Mouse (Mus musculus): Measurements from ENCODE around the gene Kcna10. TPM values are rescaled to one million over a fixed set of nuclear protein-coding genes. Genes with fewer than 3 reads are reported as not detected.

Gene Kcna10
- total and polyA plus RNA-seq, 2 experiments from 2014 or later: not detected

GRCm38 (mm10) chr3:107153772-107154655, 28.8 kb upstream of the Kcna10 start:
- Histone ChIP-seq H3K27ac (ENCODE audit: low read depth) (no peak overlapping the region), H3K4me3 (ENCODE audit: low read depth, low read length) (no peak overlapping the region), H3K36me3 (replicated peaks; ENCODE audit: control insufficient read depth, insufficient read depth, low read length) (no peaks in the 10 kb centered on the region), H3K9ac (replicated peaks; ENCODE audit: low read depth, low read length) (no peak overlapping the region), H3K9me3 (replicated peaks; ENCODE audit: control insufficient read depth, low read length) (no peaks in the 10 kb centered on the region), H3K4me1 (ENCODE audit: control insufficient read depth, insufficient read depth) (no peaks in the 10 kb centered on the region), H3K4me2 (ENCODE audit: low read depth, low read length) (no peak overlapping the region), H3K27me3 (ENCODE audit: control insufficient read depth, insufficient read depth, low read length) (0 out of 2 replicates have a peak, but pooled peaks cover under 1% of the 10 kb centered on the region)
- ATAC-seq (ENCODE audit: insufficient read depth, low read depth) (no peak), DNase-seq (ENCODE audit: low spot score) (no peak)
- 68% methylated on average over 11 of the region's 11 CpGs for WGBS
- TF ChIP-seq EP300 (IDR thresholded peaks at IDR 0.05; ENCODE audit: low read depth) (no peak), CTCF (IDR thresholded peaks at IDR 0.05; ENCODE audit: low read depth) (no peak)

DNA sequence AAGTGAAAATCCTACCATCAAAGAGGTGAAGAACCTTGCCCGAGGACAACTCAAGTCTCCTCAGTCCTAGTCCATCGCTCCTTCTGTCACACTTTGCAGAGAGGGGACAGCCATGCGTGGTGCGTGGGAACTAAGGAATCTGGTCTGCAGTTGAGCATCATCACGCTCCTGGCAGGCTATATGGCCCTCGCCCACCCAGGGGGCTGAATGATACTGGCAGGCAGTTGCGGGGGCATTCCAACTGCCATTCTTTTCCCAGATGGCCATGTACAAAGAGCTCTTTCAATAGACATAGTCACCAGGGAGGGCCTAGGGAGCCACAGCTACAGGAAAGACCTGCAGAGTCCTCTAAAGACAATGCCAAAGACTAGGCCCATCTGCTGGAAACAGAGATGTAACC, 24.0 kb upstream of the Kcna10 start:
- Histone ChIP-seq H3K4me3 (ENCODE audit: low read depth, low read length) (no peak overlapping the region), H3K9me3 (replicated peaks; ENCODE audit: control insufficient read depth, low read length) (no peaks in the 10 kb centered on the region), H3K9ac (replicated peaks; ENCODE audit: low read depth, low read length) (no peak overlapping the region), H3K36me3 (replicated peaks; ENCODE audit: control insufficient read depth, insufficient read depth, low read length) (no peaks in the 10 kb centered on the region), H3K27ac (ENCODE audit: low read depth) (no peak overlapping the region), H3K4me1 (ENCODE audit: control insufficient read depth, insufficient read depth) (peaks cover 5% of the 10 kb centered on the region; the same call in 1 of the 2 replicates), H3K4me2 (ENCODE audit: low read depth, low read length) (no peak overlapping the region), H3K27me3 (ENCODE audit: control insufficient read depth, insufficient read depth, low read length) (peaks cover 14% of the 10 kb centered on the region; the same call in 1 of the 2 replicates)
- 87% methylated on average over 7 of the region's 7 CpGs for WGBS
- DNase-seq (ENCODE audit: low spot score) (no peak), ATAC-seq (ENCODE audit: insufficient read depth, low read depth) (no peak)
- TF ChIP-seq CTCF (IDR thresholded peaks at IDR 0.05; ENCODE audit: low read depth) (no peak), EP300 (IDR thresholded peaks at IDR 0.05; ENCODE audit: low read depth) (no peak)

- no peaks in the 10 kb centered on the region for H3K36me3 ChIP-seq (replicated peaks; ENCODE audit: control insufficient read depth, insufficient read depth, low read length)
- ATAC-seq (ENCODE audit: insufficient read depth, low read depth) (no peak), DNase-seq (ENCODE audit: low spot score) (no peak)
- H3K4me2 ChIP-seq (ENCODE audit: low read depth, low read length): no peak overlapping the region
- 65% methylated on average over 3 of the region's 3 CpGs for WGBS
- TF ChIP-seq CTCF (IDR thresholded peaks at IDR 0.05; ENCODE audit: low read depth) (0 out of 2 replicates have a peak, but pooled peaks have one; percentile 7), EP300 (IDR thresholded peaks at IDR 0.05; ENCODE audit: low read depth) (no peak)
- peaks cover 14% of the 10 kb centered on the region; the same call in 1 of the 2 replicates for H3K27me3 ChIP-seq (ENCODE audit: control insufficient read depth, insufficient read depth, low read length)
- no peaks in the 10 kb centered on the region for H3K9me3 ChIP-seq (replicated peaks; ENCODE audit: control insufficient read depth, low read length)
- no peak overlapping the region for H3K9ac ChIP-seq (replicated peaks; ENCODE audit: low read depth, low read length)
- H3K4me1 ChIP-seq (ENCODE audit: control insufficient read depth, insufficient read depth): peaks cover 5% of the 10 kb centered on the region; the same call in 1 of the 2 replicates
- H3K27ac ChIP-seq (ENCODE audit: low read depth): no peak overlapping the region
- no peak overlapping the region for H3K4me3 ChIP-seq (ENCODE audit: low read depth, low read length)
Measured at GRCm38 (mm10) chr3:107159418-107159817, 23.4 kb upstream of the Kcna10 start.

DNA sequence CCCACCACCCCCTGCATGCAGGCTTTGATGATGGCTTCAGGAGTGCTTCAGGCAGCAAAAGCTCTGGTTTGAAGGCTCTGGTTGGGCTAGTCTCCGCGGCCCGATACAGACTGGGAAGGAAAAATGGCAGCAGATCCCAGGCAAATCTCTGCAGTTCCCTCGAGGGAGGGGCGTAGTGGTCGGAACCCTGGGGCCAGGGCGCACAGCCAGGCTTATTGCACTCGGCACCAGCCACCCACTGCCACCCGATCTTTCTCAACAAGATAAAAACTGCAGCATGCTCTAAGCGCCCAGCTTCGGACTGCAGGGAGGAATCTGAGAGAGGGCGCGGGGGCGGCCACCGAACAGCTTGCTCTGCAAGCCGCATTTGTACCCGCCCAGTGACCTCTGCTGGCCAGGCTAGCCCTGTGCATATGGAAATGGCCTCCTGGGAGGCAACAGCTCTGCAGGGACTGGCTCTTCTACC, 23.0 kb upstream of the Kcna10 start:
- TF ChIP-seq EP300 (IDR thresholded peaks at IDR 0.05; ENCODE audit: low read depth) (no peak), CTCF (IDR thresholded peaks at IDR 0.05; ENCODE audit: low read depth) (peak; percentile 45)
- Histone ChIP-seq H3K9ac (replicated peaks; ENCODE audit: low read depth, low read length) (no peak overlapping the region), H3K27ac (ENCODE audit: low read depth) (no peak overlapping the region), H3K9me3 (replicated peaks; ENCODE audit: control insufficient read depth, low read length) (no peaks in the 10 kb centered on the region), H3K4me2 (ENCODE audit: low read depth, low read length) (peak overlapping the region; percentile 53), H3K27me3 (ENCODE audit: control insufficient read depth, insufficient read depth, low read length) (peaks cover 14% of the 10 kb centered on the region; the same call in 1 of the 2 replicates), H3K4me3 (ENCODE audit: low read depth, low read length) (peak overlapping the region; percentile 14; the same call in 1 of the 2 replicates), H3K4me1 (ENCODE audit: control insufficient read depth, insufficient read depth) (peaks cover 5% of the 10 kb centered on the region; the same call in 1 of the 2 replicates), H3K36me3 (replicated peaks; ENCODE audit: control insufficient read depth, insufficient read depth, low read length) (no peaks in the 10 kb centered on the region)
- ATAC-seq (ENCODE audit: insufficient read depth, low read depth) (peak; percentile 75), DNase-seq (ENCODE audit: low spot score) (peak; percentile 50)
- WGBS: 4% methylated on average over 17 of the region's 17 CpGs

- Histone ChIP-seq H3K9me3 (replicated peaks; ENCODE audit: control insufficient read depth, low read length) (no peaks in the 10 kb centered on the region), H3K9ac (replicated peaks; ENCODE audit: low read depth, low read length) (no peak overlapping the region), H3K4me1 (ENCODE audit: control insufficient read depth, insufficient read depth) (peaks cover 5% of the 10 kb centered on the region; the same call in 1 of the 2 replicates), H3K4me3 (ENCODE audit: low read depth, low read length) (no peak overlapping the region), H3K27me3 (ENCODE audit: control insufficient read depth, insufficient read depth, low read length) (peaks cover 14% of the 10 kb centered on the region; the same call in 1 of the 2 replicates), H3K4me2 (ENCODE audit: low read depth, low read length) (no peak overlapping the region), H3K36me3 (replicated peaks; ENCODE audit: control insufficient read depth, insufficient read depth, low read length) (no peaks in the 10 kb centered on the region), H3K27ac (ENCODE audit: low read depth) (no peak overlapping the region)
- DNase-seq (ENCODE audit: low spot score): no peak
- WGBS: 97% methylated on average over 2 of the region's 2 CpGs
- no peak for ATAC-seq (ENCODE audit: insufficient read depth, low read depth)
- TF ChIP-seq EP300 (IDR thresholded peaks at IDR 0.05; ENCODE audit: low read depth) (no peak), CTCF (IDR thresholded peaks at IDR 0.05; ENCODE audit: low read depth) (no peak)
Measured at GRCm38 (mm10) chr3:107162741-107163140, 20.1 kb upstream of the Kcna10 start.
